Mouse (Mus musculus) kidney, embryonic 16.5 days (tissue): ENCODE results near the gene Lrrc52. TPM values are rescaled to one million over a fixed set of nuclear protein-coding genes. Genes with fewer than 3 reads are reported as not detected.

Experiments used
- ATAC-seq: fragments of 200-750 bp; cut with Nextera tagmentation; 2 replicates; pipeline ENCODE4 v1.8.0; 2017; ENCODE audit warnings: moderate TSS enrichment; ENCODE audit not compliant: low FRiP score, low TSS enrichment
- H3K27ac ChIP-seq: fragments of 300-500 bp; sonication (generic); 2 replicates; pipeline ENCODE4 v1.5.1; 2014; ENCODE audit warnings: low read length
- H3K27me3 ChIP-seq: fragments of 300-500 bp; sonication (generic); 2 replicates; pipeline ENCODE4 v1.6.1; 2014; ENCODE audit warnings: low read length, control low read depth, mixed read lengths; ENCODE audit not compliant: insufficient read depth
- H3K36me3 ChIP-seq: fragments of 300-500 bp; sonication (generic); 2 replicates; pipeline ENCODE4 v1.6.1; 2014; ENCODE audit warnings: low read length, control low read depth, mixed read lengths; ENCODE audit not compliant: insufficient read depth
- H3K4me1 ChIP-seq: fragments of 300-500 bp; sonication (generic); 2 replicates; pipeline ENCODE4 v1.6.1; 2014; ENCODE audit warnings: low read length, control low read depth, mixed read lengths; ENCODE audit not compliant: insufficient read depth
- H3K4me2 ChIP-seq: fragments of 300-500 bp; sonication (generic); replicated peaks from 2 replicates; pipeline ENCODE4 v1.6.1; 2014; ENCODE audit warnings: low read depth, low read length
- H3K4me3 ChIP-seq: fragments of 300-500 bp; sonication (generic); 2 replicates; pipeline ENCODE4 v1.5.1; 2014; ENCODE audit warnings: mild to moderate bottlenecking, low read length
- H3K9ac ChIP-seq: fragments of 300-500 bp; sonication (generic); replicated peaks from 2 replicates; pipeline ENCODE4 v1.6.1; 2014; ENCODE audit warnings: low read length
- H3K9me3 ChIP-seq: fragments of 300-500 bp; sonication (generic); 2 replicates; pipeline ENCODE4 v1.6.1; 2016; ENCODE audit warnings: low read length, control low read depth
- WGBS: fragments of 180-500 bp; shearing (Covaris S2); extraction: QIAGEN DNeasy Blood & Tissue Kit; methylation state at CpG from one replicate; pipeline ENCODE4 v1.1.7; 2014; 5-methylcytosine and 5-hydroxymethylcytosine counted together
- polyA plus RNA-seq: library from polyadenylated mRNA; unstranded; fragments of >200 nt; fragmentation: Nextera tagmentation; extraction: Ambion mirVana; gene quantifications from 2 replicates; pipeline ENCODE4 v1.2.1, GENCODE M21; 2015

Gene Lrrc52
- polyA plus RNA-seq, 1 experiment from 2014 or later, result not detected

DNA sequence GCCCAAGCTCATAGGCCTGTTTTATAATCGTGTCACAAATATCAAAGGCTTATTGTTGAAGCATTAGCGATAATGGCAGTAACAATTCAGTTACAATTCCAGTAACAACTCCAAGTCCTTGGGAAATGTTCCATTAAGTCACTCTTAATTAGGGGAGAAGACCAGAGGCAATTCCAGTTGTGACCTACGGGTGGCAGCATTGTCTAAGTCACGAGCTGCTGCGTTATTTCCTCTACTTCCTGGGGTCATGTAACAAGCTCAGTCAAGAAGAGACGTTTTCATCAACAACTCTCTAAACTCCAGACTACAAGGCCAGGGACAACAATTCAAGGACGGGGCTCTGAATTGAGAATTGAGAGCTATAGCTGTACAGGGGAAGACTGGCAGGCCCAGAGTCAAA lies 51.7 kb downstream of the Lrrc52 start:
- 3% methylated on average over 7 of the region's 7 CpGs for WGBS
- Histone ChIP-seq H3K27ac (no peak overlapping the region), H3K4me1 (no peaks in the 10 kb centered on the region), H3K9ac (no peak overlapping the region), H3K4me2 (no peak overlapping the region), H3K9me3 (no peaks in the 10 kb centered on the region), H3K4me3 (no peak overlapping the region), H3K36me3 (no peaks in the 10 kb centered on the region), H3K27me3 (0 out of 2 replicates have a peak, but pooled peaks cover 5% of the 10 kb centered on the region)
- ATAC-seq, result no peak

DNA sequence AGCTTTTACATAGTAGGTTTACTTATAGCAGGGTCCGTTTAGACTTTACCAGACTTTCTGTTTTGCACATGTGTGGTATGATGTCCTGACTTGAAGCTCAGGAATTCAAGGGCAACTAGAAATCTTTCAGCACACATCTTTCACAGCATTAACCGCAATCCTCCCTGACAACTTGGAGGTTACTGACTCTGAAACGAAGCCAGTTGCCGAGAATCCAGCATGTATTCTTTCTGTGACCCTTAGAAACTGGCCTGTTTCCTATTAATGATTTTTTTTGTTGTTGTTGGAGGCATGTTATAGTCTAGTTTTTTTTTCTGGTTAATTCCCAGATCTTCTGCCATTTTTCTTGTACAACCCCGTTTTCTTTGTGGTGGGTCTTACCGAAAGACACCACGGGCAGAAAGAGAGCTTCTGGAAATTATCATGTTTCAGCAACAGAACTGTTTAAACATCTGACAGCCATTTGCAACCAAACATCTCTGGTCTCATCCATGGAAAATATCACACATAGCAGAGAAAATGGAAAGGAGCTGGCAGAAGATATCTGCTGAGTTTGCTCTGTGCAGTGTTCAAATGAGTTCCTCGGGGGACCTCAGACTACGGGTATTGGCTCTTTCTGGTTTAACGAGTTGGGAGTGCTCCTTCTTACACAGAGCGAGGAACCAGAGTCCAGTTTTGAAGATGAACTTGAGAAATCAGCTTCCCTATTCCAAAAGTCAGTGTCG lies 54.4 kb downstream of the Lrrc52 start:
- no peaks in the 10 kb centered on the region for H3K36me3 ChIP-seq
- no peaks in the 10 kb centered on the region for H3K4me1 ChIP-seq
- H3K9me3 ChIP-seq, result no peaks in the 10 kb centered on the region
- no peak overlapping the region for H3K4me2 ChIP-seq
- H3K4me3 ChIP-seq, result no peak overlapping the region
- no peak overlapping the region for H3K27ac ChIP-seq
- 71% methylated on average over 12 of the region's 12 CpGs for WGBS
- H3K9ac ChIP-seq, result no peak overlapping the region; the same call in 1 of the 2 replicates
- peaks cover 10% of the 10 kb centered on the region; the same call in 1 of the 2 replicates for H3K27me3 ChIP-seq
- no peak for ATAC-seq

DNA sequence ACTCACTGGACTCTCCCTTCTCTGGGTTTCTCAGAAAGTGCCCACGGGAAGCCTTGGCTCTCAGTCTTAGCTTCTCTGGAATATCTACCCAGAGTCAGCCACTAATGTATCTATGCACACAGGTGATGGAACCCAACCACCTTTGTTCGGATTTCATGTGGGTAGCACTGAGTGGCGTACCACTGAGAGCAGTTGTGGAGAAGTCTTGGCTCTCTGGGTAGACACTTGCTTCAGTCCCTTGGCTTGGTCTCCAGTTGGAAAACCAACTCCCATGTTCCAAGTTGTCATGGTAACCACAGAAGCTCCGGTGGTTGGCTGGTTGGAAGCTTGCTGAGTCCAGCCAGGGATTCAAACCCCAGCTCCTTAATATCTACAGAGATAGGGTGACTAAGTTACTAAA lies 57.0 kb downstream of the Lrrc52 start:
- Histone ChIP-seq H3K27ac (no peak overlapping the region), H3K27me3 (peaks cover 14% of the 10 kb centered on the region; the same call in 1 of the 2 replicates), H3K4me1 (no peaks in the 10 kb centered on the region), H3K9me3 (no peaks in the 10 kb centered on the region), H3K36me3 (no peaks in the 10 kb centered on the region), H3K9ac (no peak overlapping the region), H3K4me2 (no peak overlapping the region), H3K4me3 (no peak overlapping the region)
- no peak for ATAC-seq
- 80% methylated on average over 4 of the region's 4 CpGs for WGBS

DNA sequence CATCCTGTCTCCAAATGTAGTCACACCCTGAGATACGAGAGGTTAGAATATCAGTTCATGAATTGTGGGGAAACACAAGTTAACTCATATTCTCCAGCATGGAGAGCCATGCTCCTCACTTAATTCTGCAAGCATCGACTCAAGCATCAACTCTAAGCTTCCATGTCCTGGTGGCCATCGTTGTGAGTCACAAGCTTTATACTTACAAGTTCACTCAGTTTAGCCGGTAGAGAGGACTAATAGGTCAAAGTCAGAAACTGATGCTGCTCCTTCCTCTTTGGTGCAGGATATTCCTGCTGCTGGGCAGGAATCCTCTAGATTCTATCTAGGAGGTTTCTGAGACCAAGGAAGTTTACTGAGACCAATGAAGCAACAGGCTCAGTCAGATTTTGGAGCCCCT lies 61.3 kb downstream of the Lrrc52 start:
- Histone ChIP-seq H3K36me3 (no peaks in the 10 kb centered on the region), H3K4me3 (no peak overlapping the region), H3K9me3 (no peaks in the 10 kb centered on the region), H3K4me2 (no peak overlapping the region), H3K27ac (no peak overlapping the region), H3K4me1 (no peaks in the 10 kb centered on the region), H3K9ac (no peak overlapping the region), H3K27me3 (peaks cover 11% of the 10 kb centered on the region; the same call in 1 of the 2 replicates)
- ATAC-seq, result no peak
- 88% methylated on average over 4 of the region's 4 CpGs for WGBS

Other genes with a start within 250 kb of the Lrrc52 start
- 67.7 and 72.3 TPM in 2 replicates for gene Uck2, start 181.5 kb downstream of the Lrrc52 start, polyA plus RNA-seq
- 117 and 125 TPM in 2 replicates for gene Tmco1, start 158.4 kb downstream of the Lrrc52 start, polyA plus RNA-seq
- gene Aldh9a1, start 116.8 kb downstream of the Lrrc52 start, polyA plus RNA-seq, result 62.6 and 63.4 TPM in 2 replicates
- gene Mgst3, start 72.9 kb downstream of the Lrrc52 start, polyA plus RNA-seq, result 58.0 and 58.2 TPM in 2 replicates
- 1.9 and 2.1 TPM in 2 replicates for gene Rxrg, start 131.6 kb upstream of the Lrrc52 start, polyA plus RNA-seq
- gene Lmx1a, start 222.5 kb upstream of the Lrrc52 start, polyA plus RNA-seq, result 0.05 TPM in 2 replicates